Mouse (Mus musculus) liver, adult (tissue): ENCODE results near the gene Pdap1.

ENCODE experiments used
- GATA4 ChIP-seq: IDR thresholded peaks from 2 replicates; pipeline ENCODE4 v1.6.1; 2014; ENCODE audit warnings: mild to moderate bottlenecking, low read length; ENCODE audit not compliant: insufficient replicate concordance

The Pdap1 gene

DNA sequence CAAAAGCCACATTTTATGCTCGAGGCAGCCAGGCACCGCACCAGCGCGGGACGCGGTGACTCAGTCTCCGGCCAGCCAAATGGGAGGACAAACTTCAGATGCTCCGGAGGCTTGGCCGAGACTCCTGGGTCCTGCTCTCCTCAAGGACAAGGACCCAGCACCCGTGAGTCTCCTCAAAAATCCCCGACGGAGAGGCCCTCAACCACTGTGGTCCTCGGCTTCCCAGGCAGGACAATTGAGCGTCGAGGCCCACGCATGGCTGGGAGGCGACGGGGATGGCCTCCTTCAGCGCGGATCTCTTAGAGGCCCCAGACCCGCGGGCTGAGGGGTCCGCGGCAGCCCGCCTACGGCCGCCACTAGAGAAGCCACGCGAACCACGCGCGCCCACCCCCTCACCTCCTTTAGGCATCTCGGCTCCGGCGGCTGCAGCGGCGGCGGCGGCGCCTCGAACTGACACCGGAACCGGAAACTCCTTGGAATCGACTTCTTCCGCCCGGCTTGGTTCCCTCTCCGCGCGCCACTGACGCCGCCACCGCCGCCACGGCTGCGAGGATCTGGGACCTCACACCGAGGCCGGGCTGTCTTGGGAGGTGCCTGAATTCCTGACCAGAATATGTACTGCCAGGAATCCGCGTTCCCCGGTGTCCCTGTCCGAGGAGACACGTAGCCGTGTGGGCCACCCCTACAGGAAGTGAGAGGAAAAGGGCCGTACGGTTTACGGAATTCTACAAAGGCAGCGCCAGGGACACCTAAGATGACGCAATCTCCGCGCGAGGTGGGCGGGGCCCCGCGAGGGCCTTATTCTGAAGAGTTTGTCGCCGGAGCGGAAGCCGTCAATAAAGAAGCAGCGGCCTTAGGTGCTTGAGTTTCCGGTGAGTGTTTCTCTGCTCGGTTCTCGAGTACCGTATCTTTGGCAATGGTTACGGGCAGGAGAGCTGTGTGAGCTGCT lies at the start of gene Pdap1, which contains the start of gene Bud31:
Gene Pdap1, minus strand, starts transcription at position 668 of the 949 bp plus-strand sequence.
Gene Bud31, plus strand, starts transcription at position 792 of the 949 bp plus-strand sequence.
- TF ChIP-seq GATA4: peak; percentile 52; the same call in 1 of the 2 replicates

DNA sequence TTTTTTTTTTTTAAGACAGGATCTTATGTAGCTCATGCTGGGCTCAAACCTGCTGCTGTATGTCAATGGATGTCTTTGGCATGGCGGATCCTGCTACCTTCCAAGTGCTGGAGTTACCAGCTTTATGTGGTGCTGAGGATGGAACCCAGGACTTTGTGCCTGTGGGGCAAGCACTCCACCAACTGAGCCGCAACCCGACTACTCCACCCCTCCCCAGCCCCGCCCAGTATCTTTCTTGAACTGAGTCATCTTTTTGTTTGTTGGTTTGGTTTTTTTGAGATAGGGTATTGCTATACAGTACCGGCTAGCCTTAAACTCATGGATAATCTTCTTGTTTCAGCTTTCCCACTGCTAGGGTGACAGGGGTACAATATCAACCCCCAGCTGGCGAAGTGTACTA lies 49.4 kb upstream of the Pdap1 start:
- no peak for TF ChIP-seq GATA4

DNA sequence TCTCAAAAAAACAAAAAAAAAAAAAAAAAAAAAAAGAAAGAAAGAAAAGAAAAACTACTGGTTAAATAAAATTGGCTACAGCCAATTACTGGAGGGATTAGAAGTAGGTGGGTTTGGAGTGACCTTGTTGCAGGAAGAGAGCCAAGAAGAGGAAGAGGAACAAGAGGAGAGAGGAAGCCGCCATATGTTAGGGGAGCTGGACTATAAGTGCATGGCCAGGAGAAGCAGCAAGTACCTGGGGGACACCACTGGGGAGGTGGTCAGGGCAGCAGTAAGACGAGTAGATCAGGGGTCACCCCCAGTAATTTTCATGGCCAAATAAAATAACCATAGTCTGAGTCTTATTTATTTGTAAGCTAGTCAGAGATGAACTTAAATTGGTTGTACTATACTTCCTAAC lies 45.2 kb upstream of the Pdap1 start:
- no peak for TF ChIP-seq GATA4

DNA sequence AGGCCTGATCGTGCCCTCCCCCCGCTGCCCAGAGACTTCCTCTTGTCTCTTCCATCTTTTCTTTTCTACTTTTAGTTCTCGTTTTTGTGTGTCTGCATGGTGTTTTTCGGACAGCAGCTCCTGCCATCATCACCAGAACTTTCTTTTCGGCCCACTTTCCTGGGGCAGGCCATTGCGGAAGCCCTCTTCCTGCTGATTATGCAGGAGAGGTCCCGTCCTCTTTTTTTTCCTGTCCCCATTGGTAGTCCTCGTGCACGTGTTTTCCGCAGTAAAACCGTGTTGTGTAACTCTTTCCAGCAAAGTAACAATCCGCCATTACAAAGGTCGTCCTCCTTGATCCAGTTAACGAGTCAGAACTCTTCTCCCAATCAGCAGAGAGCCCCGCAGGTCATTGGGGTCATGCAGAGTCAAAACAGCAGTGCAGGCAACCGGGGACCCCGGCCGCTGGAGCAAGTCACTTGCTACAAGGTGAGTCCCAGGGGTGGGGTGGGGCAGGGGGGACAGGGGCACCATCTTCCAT lies 38.5 kb upstream of the Pdap1 start:
- TF ChIP-seq GATA4: no peak

DNA sequence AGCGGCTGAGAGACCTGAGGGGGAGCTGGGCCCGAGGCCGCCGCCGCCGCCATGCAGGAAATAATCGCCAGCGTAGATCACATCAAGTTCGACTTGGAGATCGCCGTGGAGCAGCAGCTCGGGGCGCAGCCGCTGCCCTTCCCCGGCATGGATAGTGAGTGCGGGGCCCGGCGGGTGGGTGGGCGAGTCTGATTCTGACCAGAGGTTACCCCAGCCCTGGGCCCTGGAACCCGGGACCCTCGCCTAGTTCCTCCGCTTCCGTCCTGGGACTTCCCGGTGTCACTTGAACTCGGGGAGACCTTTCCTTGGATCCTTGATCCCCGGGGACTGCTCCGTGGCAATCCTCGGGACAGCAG lies 27.2 kb upstream of the Pdap1 start:
- no peak for TF ChIP-seq GATA4

DNA sequence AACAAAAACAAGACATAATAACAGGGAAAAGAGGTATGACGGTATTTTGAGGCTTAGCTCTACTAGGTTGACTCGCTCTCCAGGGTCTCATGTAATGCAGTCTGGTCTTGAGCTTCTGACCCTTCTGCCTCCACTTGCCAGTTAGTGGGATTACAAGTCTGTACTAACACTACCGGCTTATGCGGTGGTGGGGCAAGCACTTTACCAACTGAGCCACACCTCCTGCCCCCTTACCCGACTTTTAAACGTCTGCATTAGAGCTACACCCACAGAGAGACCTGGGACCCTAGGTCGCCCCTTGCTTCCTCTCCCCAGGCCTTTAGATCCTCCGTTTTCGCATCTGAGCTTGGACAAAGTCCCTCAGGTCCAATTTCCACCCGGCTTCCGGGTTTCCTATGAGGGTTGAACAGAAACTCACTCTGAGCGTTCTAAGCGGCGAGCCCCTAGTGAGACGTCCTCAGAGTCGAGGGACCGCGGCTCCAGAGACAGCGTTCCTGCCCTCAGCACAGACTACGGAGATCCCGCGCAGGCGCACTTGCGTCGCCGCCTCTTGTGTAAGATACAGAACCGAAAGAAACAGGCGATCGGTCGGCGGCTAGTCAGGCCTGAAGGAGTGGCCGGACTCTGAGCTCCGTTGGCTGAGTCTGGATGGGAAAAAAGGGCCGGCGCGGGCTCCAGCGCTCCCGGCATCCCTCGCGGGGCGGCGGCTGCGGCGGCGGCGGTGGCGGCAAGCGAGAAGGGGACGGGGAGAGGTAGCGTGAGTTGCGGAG lies 26.7 kb upstream of the Pdap1 start, which contains the start of the genes Ptcd1 and Cpsf4:
Gene Ptcd1, minus strand, starts transcription at position 573 of the 770 bp plus-strand sequence.
Gene Cpsf4, plus strand, starts transcription at position 678 of the 770 bp plus-strand sequence.
- TF ChIP-seq GATA4: peak; percentile 40; the same call in 1 of the 2 replicates

DNA sequence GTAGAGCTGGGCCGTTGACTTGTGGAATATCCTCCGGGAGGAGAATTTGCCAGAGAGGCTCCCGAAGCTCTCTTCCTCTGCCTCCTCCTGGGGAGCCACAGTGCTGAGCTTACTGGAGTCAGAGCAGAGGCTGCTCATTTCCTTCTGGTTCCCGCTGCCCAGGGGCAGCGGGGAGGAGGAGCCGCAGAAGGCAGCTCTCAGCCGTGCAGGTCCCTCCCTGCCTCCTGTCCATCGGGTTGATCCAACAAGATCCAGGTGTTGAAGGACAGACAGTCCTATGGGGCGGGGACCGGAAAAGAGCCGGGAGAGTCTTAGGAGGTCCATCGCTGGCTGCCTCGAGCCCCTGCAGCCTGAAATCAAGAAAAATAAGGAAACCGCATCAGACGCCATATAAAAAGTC lies 25.1 kb upstream of the Pdap1 start:
- TF ChIP-seq GATA4: no peak

DNA sequence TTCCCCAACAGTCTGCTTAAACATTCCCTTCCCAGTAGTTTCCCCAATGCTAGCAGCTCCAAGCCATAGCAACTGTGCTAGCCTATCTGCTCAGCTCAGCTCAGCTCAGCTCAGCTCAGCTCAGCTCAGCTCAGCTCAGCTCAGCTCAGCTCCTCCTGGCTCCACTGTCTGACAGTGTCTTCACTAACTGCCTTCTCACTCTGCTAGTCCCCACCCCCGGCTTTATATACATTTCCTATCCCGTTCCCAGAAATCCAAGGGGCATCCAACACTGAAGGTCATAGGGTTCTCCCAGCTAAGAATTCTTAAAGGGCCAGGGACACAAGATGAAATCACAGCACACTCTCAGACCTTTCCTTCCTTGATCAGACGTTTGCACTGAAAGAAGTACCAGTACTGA lies 24.7 kb upstream of the Pdap1 start:
- no peak for TF ChIP-seq GATA4

DNA sequence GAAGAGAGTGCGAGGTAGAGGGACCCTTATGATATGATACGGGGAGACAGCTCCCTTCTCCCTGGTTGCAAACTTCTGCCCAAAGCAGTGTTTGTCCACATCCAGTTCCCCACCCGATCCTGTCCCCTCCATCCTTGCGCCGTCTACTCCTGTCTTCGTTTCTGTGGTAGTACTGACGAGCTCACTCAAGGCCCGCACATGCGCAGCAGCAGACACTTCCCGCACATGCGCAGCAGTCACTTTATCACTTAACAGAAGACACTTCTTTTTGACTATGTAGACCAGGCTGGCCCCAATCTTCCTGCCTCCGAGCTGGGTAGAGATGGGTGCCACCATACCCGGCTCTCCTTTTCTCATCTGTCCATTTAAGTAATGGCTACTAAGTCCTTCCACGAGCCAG lies 21.3 kb upstream of the Pdap1 start:
- no peak for TF ChIP-seq GATA4

DNA sequence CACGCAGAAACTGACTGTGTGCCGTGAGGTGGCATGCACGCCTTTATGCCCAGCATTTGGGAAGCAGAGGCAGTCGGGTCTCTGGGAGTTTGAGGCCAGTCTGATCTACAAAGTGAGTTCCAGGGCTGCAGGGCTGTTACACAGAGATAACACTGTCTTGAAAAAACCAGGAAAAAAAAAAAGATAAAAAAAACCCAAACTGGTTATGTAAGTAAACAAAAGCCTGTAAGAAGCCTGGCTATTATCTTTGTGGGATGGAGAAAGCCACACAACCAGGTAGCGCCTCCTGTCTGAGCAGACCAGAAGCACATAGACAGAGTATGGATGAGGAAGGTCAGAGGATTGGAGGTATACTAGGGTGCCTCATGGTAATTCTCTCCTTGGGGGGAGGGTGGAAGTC lies 12.7 kb upstream of the Pdap1 start:
- no peak for TF ChIP-seq GATA4

DNA sequence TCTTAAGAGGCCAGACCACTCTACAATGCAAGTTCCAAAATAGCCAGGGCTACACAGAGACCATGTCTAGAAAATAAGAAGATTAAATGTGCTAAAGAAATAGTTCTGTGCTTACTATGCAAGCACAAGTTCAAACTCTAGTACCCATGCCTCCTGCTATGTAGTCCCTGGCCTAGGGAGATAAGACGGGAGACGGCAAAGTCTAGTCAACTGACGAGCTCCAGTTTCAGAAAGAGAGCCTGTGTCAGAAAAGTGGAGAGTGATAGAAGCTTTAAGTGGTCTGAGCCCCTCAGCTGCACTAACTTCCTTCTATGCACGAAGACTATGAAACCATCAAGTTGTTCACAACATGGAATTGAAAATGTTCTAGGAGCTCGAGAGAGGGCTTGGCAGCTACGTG lies 9.3 kb upstream of the Pdap1 start:
- no peak for TF ChIP-seq GATA4

DNA sequence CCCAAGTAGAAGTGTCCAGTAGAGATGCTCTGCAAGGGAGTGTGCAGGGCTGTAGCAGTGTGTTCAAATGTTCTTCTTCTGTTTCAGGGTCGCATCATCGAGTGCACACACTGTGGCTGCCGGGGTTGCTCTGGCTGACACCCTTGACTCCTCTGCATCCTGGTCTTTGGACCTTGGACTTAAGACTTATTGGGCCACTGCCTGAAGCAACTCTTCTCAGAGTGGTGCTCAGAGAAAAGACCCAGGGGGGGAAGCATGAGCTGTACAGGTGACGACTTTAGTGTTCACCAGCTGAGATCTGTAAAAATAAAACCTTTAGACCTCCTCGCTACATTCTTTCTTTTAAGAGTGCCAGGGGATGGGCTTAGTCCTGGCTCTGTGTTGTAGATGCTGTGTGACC lies 7.7 kb upstream of the Pdap1 start:
- TF ChIP-seq GATA4: no peak

DNA sequence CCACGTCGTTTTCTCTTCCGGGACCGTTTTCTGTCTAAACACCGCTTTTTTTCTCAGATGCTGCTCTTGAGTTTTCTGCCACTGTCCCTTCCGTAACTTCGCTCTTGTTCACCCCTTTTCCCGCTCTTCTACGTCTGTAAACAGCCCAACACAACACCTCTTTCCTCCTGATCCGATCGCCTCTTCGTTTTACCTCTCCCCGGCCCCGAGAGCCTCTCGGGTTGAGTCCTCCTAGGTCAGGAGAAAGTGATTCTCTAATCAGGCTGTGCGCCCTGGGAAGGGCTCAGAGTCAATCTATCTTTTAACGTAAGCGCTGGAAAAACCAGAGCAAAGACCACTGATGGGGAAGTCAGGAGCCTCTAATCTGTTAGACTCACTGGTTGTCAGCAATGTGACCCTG lies 573 bp upstream of the Pdap1 start:
- TF ChIP-seq GATA4: no peak

DNA sequence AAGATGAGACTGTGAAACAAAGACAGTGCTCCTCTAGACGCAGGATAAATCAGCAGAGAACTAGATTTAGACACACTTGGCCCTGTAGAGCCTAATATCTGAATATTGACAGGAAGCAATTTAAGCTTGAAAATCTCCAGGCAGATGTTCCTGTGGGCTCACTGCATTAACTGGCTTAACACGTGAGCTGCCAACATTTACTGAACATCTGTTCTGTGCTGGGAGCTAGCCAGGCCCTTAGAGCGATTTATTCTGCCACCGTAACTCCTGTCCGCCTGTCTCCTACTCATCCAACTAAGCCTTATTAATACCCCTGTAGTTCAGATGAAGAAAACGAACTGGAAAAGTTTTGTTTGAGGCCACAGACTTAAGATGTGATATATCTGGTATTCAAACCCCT lies 1.2 kb downstream of the Pdap1 start:
- TF ChIP-seq GATA4: no peak

DNA sequence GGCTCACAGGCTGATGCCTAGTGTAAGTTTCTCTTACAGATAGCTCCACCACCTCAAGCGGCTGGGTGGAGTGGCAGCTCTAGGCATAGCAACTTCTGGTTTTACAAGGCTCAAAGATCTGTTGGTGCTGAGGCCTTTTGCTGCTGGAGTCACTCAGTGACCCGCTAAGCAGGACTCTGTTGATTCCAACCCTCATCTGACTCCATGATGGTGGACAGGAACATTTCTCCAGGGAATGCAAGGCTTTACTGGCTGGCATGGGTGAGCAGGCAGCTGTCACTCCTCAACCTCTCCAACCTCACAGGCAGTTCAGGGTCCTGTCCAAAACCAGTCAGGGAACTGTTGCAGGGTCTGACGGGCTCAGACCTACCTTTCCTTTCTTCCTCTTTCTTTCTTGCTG lies 9.0 kb downstream of the Pdap1 start:
- TF ChIP-seq GATA4: no peak

DNA sequence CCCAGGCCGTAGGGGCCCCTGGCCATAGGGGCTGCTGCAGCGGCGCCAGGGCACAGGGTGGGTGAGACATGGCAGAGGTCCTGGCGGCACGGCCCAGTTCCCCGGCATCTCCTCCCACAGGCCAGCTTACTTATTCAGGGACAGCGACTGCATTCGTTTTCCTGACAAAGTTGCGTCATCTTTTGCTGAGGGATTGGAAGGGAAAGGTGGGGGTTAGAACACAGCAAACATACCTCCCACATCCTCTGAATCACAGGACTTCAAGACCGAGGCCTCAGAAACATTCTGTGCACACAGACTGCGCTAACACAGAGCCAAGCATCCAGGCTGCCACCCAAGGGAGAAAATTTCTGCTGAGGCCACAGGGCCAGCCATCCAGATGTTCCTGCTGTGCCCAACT lies 9.8 kb downstream of the Pdap1 start:
- no peak for TF ChIP-seq GATA4
